Mouse (Mus musculus) MEL (cell line): ENCODE data around the gene Myh7. TPM values are rescaled to one million over a fixed set of nuclear protein-coding genes. Genes with fewer than 3 reads are reported as not detected.

ENCODE experiments used
- DNase-seq: peaks from one replicate; pipeline ENCODE4 v3.0.0; 2011; ENCODE audit warnings: low read depth, low spot score
- H3K27ac ChIP-seq: 2 replicates; pipeline ENCODE4 v1.5.1; 2012; ENCODE audit warnings: low read depth, mild to moderate bottlenecking, control low read depth, low read length, moderate library complexity; ENCODE audit not compliant: control insufficient read depth
- H3K27me3 ChIP-seq, 2 experiments: fragments of 150-350 bp in 1 of 2; sonication (generic) in 1 of 2; 2 replicates each; pipeline ENCODE4 v1.6.1; 2012; ENCODE audit warnings: low read length in 2 of 2, mild to moderate bottlenecking in 2 of 2, improper control_type of control experiment in 1 of 2, moderate library complexity in 1 of 2; ENCODE audit not compliant: insufficient read depth in 2 of 2, control insufficient read depth in 1 of 2
- H3K36me3 ChIP-seq, 2 experiments: 2 replicates each; pipeline ENCODE4 v1.6.1; 2012 to 2014; ENCODE audit warnings: low read length in 2 of 2, improper control_type of control experiment in 1 of 2, inconsistent platforms in 1 of 2, mild to moderate bottlenecking in 1 of 2; ENCODE audit not compliant: insufficient read depth in 2 of 2, control insufficient read depth in 1 of 2
- H3K4me1 ChIP-seq, 2 experiments: fragments of 150-350 bp in 1 of 2; sonication (generic) in 1 of 2; 2 replicates each; pipeline ENCODE4 v1.6.1; 2012; ENCODE audit warnings: low read length in 2 of 2, improper control_type of control experiment in 1 of 2, mild to moderate bottlenecking in 1 of 2; ENCODE audit not compliant: insufficient read depth in 2 of 2, control insufficient read depth in 1 of 2
- H3K4me3 ChIP-seq, 2 experiments: fragments of 150-350 bp in 1 of 2; sonication (generic) in 1 of 2; 2 replicates each; pipeline ENCODE4 v1.5.1; 2012; ENCODE audit warnings: low read depth in 2 of 2, low read length in 2 of 2, mild to moderate bottlenecking in 2 of 2, moderate library complexity in 2 of 2, control low read depth in 1 of 2, improper control_type of control experiment in 1 of 2; ENCODE audit not compliant: control insufficient read depth in 1 of 2, insufficient read depth in 1 of 2
- H3K79me2 ChIP-seq: 2 replicates; pipeline ENCODE4 v1.6.1; 2012; ENCODE audit warnings: mild to moderate bottlenecking, low read length, moderate library complexity; ENCODE audit not compliant: control insufficient read depth, poor library complexity, insufficient read depth
- H3K9ac ChIP-seq: 2 replicates; pipeline ENCODE4 v1.6.1; 2012; ENCODE audit warnings: low read depth, mild to moderate bottlenecking, control low read depth, low read length, moderate library complexity; ENCODE audit not compliant: control insufficient read depth, poor library complexity, severe bottlenecking
- H3K9me3 ChIP-seq: fragments of 150-350 bp; sonication (generic); replicated peaks from 2 replicates; pipeline ENCODE4 v1.6.1; 2012; ENCODE audit warnings: mild to moderate bottlenecking, low read length, improper control_type of control experiment, moderate library complexity; ENCODE audit not compliant: insufficient read depth
- BHLHE40 ChIP-seq: IDR thresholded peaks from 2 replicates; pipeline ENCODE4 v1.6.1; 2012; ENCODE audit warnings: low read depth, mild to moderate bottlenecking, inconsistent platforms, low read length, improper control_type of control experiment, borderline replicate concordance
- CHD1 ChIP-seq: IDR thresholded peaks from 2 replicates; pipeline ENCODE4 v1.6.1; 2012; ENCODE audit warnings: low read depth, mild to moderate bottlenecking, inconsistent platforms, low read length, improper control_type of control experiment
- CHD2 ChIP-seq: IDR thresholded peaks from 2 replicates; pipeline ENCODE4 v1.6.1; 2011; ENCODE audit warnings: low read length, improper control_type of control experiment
- ETS1 ChIP-seq: IDR thresholded peaks from 2 replicates; pipeline ENCODE4 v1.6.1; 2012; ENCODE audit warnings: low read depth, mild to moderate bottlenecking, inconsistent platforms, low read length, improper control_type of control experiment, moderate library complexity
- GABPA ChIP-seq: IDR thresholded peaks from 2 replicates; pipeline ENCODE4 v1.6.1; 2012; ENCODE audit warnings: low read depth, mild to moderate bottlenecking, inconsistent platforms, low read length, improper control_type of control experiment, moderate library complexity
- HCFC1 ChIP-seq: IDR thresholded peaks from 2 replicates; pipeline ENCODE4 v1.6.1; 2012; ENCODE audit warnings: low read depth, mild to moderate bottlenecking, inconsistent platforms, low read length, improper control_type of control experiment, moderate library complexity
- JUND ChIP-seq: IDR thresholded peaks from 2 replicates; pipeline ENCODE4 v1.6.1; 2011; ENCODE audit warnings: low read depth, mild to moderate bottlenecking, improper control_type of control experiment, low read length
- KAT2A ChIP-seq: conservative IDR thresholded peaks from 2 replicates; pipeline ENCODE4 v1.6.1; 2012; ENCODE audit warnings: low read depth, low read length, improper control_type of control experiment, inconsistent platforms
- MAFK ChIP-seq: IDR thresholded peaks from 2 replicates; pipeline ENCODE4 v1.6.1; 2011; ENCODE audit warnings: low read depth, mild to moderate bottlenecking, low read length, improper control_type of control experiment, borderline replicate concordance
- MAZ ChIP-seq: IDR thresholded peaks from 2 replicates; pipeline ENCODE4 v1.6.1; 2012; ENCODE audit warnings: low read depth, mild to moderate bottlenecking, inconsistent platforms, low read length, improper control_type of control experiment
- MEF2A ChIP-seq: IDR thresholded peaks from 2 replicates; pipeline ENCODE4 v1.6.1; 2014; ENCODE audit warnings: low read depth, mild to moderate bottlenecking, inconsistent platforms, low read length, improper control_type of control experiment; ENCODE audit not compliant: poor library complexity, insufficient replicate concordance, severe bottlenecking; ENCODE audit errors: extremely low read depth
- NRF1 ChIP-seq: IDR thresholded peaks from 2 replicates; pipeline ENCODE4 v1.6.1; 2014; ENCODE audit warnings: low read depth, mild to moderate bottlenecking, inconsistent platforms, low read length, improper control_type of control experiment, moderate library complexity; ENCODE audit not compliant: poor library complexity, insufficient read depth, severe bottlenecking
- POLR2AphosphoS2 ChIP-seq: IDR thresholded peaks from 2 replicates; pipeline ENCODE4 v1.6.1; 2011; ENCODE audit warnings: low read length, improper control_type of control experiment
- ZC3H11A ChIP-seq: IDR thresholded peaks from 2 replicates; pipeline ENCODE4 v1.6.1; 2012; ENCODE audit warnings: low read depth, mild to moderate bottlenecking, inconsistent platforms, low read length, improper control_type of control experiment
- ZMIZ1 ChIP-seq: IDR thresholded peaks from 2 replicates; pipeline ENCODE4 v1.6.1; 2012; ENCODE audit warnings: low read depth, mild to moderate bottlenecking, inconsistent platforms, low read length, improper control_type of control experiment, moderate library complexity
- polyA plus RNA-seq, 2 experiments: library from polyadenylated mRNA; stranded (reverse) in 1 of 2; unstranded in 1 of 2; fragments of >175 nt in 1 of 2; fragments of >200 nt in 1 of 2; gene quantifications; 2 replicates each; pipeline versions ENCODE4 v1.2.1 to v1.2.4; 2012; ENCODE audit warnings: low replicate concordance in 2 of 2, low read depth in 1 of 2; ENCODE audit not compliant: insufficient read length in 2 of 2, insufficient read depth in 1 of 2, missing spikeins in 1 of 2
- total RNA-seq: library from RNA; depleted of rRNA; stranded (reverse); fragments of 300-350 nt; gene quantifications from 2 replicates; pipeline ENCODE4 v1.2.3, GENCODE M21; 2012

Myh7 gene
- total and polyA plus RNA-seq, 3 experiments = not detected

- Histone ChIP-seq H3K9me3 (no peaks in the 10 kb centered on the region), H3K9ac (no peak overlapping the region), H3K27ac (no peak overlapping the region), H3K79me2 (no peaks in the 10 kb centered on the region; the same call in 1 of the 2 replicates), H3K4me1 (no peaks in the 10 kb centered on the region), H3K36me3 (no peaks in the 10 kb centered on the region), H3K4me3 (no peak overlapping the region), H3K27me3 (peaks cover 2 to 4% of the 10 kb centered on the region in 2 experiments)
- TF ChIP-seq BHLHE40 (no peak), HCFC1 (no peak), JUND (no peak), CHD1 (no peak), CHD2 (no peak)
- no peak for DNase-seq
Observed at GRCm38 (mm10) chr14:54994869-54995186, 402 bp upstream of the Myh7 start.

GRCm38 (mm10) chr14:54993636-54994035 lies 790 bp downstream of the Myh7 start:
- H3K27me3 ChIP-seq = peaks cover 2 to 6% of the 10 kb centered on the region in 2 experiments
- H3K9ac ChIP-seq = no peak overlapping the region
- no peaks in the 10 kb centered on the region for H3K36me3 ChIP-seq
- no peak for DNase-seq
- no peaks in the 10 kb centered on the region for H3K4me1 ChIP-seq
- no peaks in the 10 kb centered on the region; the same call in 1 of the 2 replicates for H3K79me2 ChIP-seq
- H3K9me3 ChIP-seq = no peaks in the 10 kb centered on the region
- TF ChIP-seq MAZ (no peak), MEF2A (no peak), ZC3H11A (no peak), MAFK (no peak), NRF1 (no peak), KAT2A (no peak)
- H3K27ac ChIP-seq = no peak overlapping the region
- H3K4me3 ChIP-seq = no peak overlapping the region

- no peaks in the 10 kb centered on the region; the same call in 1 of the 2 replicates for H3K79me2 ChIP-seq
- H3K27me3 ChIP-seq = peaks cover 2 to 4% of the 10 kb centered on the region in 2 experiments
- DNase-seq = no peak
- H3K36me3 ChIP-seq = no peaks in the 10 kb centered on the region
- TF ChIP-seq POLR2AphosphoS2 = no peak
- no peak for TF ChIP-seq ZMIZ1
- no peak for TF ChIP-seq JUND
- no peak for TF ChIP-seq ETS1
- no peak for TF ChIP-seq HCFC1
- no peak for TF ChIP-seq GABPA
- H3K4me3 ChIP-seq = no peak overlapping the region
- H3K4me1 ChIP-seq = no peaks in the 10 kb centered on the region
- H3K9ac ChIP-seq = no peak overlapping the region
- H3K9me3 ChIP-seq = no peaks in the 10 kb centered on the region
- no peak overlapping the region for H3K27ac ChIP-seq
Observed at GRCm38 (mm10) chr14:54992196-54992595, 2.2 kb downstream of the Myh7 start.
